Mouse (Mus musculus) 3134 (cell line): ENCODE data around the gene Gm9903.
A peak's percentile ranks its signal among the peaks of the same experiment; 100 is the strongest.

Experiments used
- DNase-seq: peaks from one replicate; pipeline ENCODE4 v3.0.0-alpha.2; 2011; ENCODE audit warnings: low spot score; ENCODE audit not compliant: insufficient read length; ENCODE audit errors: extremely low read depth

Gm9903 gene

DNA sequence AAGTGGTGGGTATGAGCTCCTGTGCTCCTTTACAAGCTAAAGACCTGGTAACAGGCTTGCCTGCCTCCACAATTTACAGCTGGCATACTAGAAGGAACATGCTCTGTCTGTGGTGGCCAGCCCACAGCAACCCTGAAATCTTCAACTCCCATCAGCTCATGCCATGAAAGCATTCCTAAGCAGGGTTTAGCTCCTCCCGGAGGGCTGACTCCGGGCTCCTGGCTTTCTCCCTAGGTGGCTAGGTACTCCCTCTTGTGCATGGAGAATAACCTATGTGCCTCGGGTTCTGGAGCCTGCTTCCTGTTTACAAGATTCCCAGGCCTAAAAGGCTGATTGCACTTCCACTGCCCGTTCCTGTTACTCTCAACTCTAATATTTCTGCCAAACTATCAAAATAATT, 9.1 kb downstream of the Gm9903 start:
- no peak for DNase-seq

DNA sequence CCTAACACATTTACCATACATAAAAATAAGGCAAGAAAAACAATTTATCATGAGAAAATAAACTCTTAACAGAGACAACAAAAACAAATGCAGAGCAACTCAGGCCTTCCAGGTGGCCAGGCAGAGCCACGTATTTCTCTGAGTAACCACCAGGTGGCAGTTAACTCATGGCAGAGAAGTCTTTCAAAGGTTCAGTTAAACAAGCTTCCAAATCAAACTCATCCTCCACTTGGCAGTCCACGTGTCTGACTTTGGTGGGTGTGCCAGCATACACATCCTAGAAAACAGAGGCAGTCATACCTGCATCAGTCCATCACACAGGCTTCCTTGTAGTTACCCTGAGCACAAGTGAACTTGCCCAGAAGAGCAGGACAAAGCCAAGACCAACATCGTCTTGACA, 10.9 kb downstream of the Gm9903 start:
- no peak for DNase-seq

DNA sequence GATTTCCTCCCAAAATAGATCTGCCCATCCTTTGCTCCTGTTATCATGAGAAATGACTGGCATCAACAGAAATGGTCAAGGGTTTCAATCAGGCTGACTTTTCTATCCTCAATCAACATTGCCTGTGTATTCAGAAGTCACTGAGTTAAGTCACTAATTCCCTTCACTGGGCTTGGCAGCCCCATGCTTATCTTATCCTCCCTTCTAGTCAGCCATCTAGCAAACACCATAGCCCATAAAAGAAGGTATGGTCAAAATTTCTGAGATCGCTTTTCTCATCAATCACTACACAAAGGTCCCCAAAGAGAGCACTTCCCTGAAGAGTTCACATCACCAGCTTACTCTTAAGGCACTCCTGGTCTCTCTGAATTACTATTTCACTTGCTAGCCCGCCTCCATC, 21.3 kb downstream of the Gm9903 start:
- DNase-seq = no peak

DNA sequence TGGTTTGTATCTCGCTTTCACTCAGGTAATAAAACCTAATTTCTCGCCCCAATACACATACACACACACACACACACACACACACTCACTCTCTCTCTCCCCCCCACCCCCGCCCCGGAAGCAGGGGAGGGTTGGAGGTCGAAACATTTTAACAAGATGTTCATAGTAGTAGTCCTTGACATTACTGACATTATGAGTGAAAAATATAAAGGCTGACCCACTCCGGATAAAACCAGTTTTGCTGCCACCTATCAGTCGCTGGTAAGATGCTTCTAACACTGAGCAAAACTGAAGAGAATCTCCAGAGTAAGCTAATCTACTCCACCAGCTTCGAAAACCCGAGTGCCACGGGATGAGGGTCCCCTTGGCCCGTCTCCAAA, 21.8 kb downstream of the Gm9903 start:
- no peak for DNase-seq

DNA sequence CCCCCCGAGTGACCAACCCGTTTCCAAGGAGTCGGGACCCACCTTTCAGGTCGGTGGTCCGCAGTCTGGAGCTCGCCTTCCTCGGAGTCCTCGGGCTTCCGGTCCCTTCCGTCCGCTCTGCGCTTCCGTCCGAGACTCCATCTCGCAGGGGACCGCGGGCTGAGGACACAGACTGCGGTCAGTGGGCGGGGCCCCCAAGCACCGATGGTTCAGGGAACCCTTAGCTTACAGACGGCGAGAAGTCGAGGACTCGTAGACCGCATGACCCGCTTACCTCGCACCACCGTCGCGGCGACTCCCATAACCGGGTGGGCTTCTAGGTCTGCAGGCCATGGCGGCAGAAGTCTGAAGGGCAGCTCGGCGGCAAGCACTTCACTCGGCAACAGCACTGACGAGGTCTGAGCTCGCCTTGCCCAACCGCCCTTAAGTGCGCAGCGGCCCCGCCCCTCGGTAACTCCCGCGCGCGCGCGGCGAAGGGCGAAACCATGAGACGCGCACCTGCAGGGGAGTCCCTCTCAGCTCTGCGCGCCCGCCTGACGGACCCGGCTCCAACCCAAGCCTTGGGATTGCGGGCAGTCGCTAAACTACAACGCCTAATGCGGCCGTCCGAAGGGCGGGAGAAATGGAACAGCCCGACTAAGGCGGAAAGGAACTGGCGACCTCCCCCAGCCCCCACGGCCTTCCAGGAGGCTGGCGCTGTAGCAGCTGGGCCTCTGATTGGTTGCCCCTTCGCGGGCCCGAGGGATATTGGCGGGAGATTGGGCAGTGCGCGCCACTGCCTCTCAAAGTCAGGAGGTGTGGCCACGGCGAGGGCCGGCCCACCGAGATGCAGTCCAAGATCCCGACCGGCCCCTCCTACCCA, 22.4 kb downstream of the Gm9903 start, which contains the start of gene Slbp:
TSS of gene Slbp (minus strand) at position 654 of the 862 bp plus-strand sequence.
- peak; percentile 98 for DNase-seq

DNA sequence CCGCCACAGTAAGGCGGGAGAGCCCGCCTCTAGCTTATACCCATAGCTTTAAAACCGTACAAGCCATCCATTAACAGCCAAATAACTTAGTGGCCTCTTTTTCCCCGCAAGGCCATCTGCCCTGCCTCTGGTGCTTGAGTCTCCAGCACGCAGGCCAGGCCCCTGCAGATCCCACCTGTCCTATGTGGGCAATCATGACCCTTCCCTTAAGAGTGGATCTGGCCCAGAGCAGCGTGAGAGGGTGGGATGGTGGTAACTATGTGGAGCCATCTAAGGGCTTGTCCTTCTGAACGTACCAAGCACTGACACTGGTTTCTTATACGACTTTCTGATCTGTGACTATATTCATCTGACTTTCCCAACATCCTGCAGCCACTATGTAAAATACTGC, 23.1 kb downstream of the Gm9903 start:
- DNase-seq = no peak

DNA sequence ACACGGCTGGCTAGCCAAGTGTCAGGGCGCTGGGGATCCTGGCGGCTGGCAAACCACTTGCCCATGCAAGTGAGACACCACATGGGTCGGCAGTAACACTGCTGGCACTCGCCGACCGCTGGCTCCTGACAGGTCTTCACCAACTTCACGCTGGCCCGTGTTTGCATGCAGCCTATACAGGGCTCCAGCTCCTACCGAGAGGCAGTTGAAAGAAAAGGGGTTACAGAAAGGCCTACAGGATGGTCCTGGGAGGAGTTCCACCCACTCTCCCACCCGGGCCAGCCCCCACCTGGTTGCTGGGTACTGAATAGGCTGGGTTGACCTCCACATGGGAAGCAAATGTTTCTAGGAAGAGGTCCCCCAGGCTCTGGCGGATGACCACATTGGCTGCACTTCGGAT, 24.7 kb downstream of the Gm9903 start:
- no peak for DNase-seq

DNA sequence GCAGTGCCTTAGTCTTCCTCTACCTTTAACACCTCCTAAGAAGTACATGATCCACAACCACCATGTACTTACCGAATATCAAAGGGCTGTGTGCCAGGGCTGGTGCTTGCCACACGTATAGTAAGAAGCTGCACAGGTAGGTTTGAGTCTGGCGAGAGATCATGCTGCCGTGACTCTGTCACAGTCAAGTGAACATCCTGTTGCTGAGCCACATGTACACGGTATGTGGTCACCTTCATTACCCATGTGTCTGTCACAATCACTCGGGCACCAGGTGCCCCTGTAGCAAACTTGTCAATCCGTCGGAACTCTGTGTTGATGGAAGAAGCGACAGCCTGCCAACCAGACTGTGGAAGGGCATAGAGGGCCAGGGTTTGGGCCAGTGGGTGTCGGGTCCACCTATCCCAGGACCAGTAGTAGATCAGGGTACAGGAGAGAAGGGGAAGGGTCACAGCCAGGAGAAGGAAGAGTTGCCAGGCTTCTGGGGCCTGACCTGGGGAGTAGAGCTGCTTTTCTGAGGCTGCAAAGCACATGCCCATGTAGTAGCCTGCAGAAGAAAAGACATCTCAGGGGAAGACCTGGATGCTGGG, 25.6 kb downstream of the Gm9903 start:
- DNase-seq = no peak

DNA sequence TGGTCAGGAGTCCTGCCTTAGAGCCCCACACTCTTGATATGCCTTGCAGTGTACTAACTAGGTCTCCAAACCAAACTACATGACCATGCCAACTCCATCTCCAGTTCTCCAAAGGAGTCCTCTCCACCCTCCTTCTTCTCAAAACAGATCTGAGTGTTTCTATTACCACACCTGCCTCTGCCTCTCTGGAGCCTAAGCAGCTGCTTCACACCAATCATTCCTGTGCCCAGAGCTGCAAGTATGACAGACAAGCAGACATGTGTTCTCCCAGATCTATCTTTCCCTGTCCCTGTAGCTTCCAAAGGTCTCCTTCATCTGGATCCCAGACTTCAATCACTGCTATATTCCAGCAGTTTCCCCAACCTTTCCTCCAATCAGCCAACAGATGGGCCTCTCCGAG, 27.0 kb downstream of the Gm9903 start:
- no peak for DNase-seq

DNA sequence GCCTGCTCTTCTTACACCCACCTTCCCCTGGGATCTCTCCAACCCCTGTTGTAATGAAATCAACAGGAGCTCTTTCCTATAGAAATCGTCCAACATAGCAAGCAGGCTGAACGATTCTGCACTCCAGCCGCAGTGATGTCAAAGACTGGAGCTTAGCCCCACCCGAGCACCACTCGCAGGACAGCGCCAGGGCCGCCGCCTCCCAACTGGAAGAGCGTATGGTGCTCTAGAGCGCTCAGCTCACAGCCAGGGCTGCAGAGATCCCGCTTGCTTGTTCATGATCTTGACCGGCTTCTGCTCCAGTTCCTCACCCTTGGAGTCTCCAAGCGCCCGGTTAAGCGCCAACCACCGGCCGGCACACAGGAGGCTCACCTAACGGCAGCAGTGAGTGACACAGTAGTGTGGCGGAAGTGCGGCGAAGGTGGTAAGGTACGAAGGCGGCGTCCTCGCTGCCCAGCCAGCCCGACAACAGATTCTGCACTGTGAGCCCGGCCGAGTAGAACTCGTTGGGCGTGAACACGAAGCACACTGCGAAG, 27.6 kb downstream of the Gm9903 start:
- DNase-seq = no peak

DNA sequence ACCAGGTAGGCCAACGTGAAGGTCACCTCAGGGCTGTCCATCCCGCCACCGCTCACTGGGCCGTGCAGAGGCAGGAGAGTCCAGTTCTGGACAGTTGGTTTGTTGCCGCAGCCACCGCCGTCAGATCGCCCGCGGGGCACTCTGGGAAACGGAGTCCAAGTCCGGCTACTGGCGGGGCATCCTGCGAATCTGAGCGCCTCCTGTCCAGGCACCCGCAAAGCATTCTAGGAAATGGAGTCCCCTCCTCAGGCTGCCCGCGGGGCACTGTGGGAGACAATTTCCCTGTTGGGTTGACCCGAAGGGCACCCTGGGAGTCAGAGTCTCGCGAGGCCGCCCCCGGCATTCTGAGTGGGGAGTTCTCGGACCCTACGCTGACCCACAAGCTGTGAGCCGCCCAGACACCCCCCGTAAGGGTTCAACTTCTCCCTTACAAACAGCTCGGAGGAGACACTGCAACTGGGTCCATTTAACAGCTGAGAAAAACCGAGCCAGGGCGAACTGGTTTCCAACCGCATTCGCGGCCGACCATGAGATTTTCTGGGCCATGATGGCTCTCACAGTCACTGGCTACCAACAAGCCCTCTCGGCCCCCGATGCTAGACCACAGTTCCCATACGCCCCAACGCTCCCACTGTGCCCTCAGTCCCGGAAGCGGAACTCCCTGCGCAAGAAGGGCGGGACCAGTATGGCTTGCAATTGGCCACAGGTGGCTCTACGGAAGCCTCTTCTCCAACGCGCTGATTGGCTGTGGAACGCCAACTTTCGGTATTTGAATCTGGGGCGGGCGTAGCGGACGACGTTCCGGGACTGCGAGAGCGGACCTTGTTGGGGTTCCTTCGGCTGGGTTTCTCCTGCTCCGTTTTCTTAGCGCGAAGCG, 28.3 kb downstream of the Gm9903 start, which contains the start of the genes Tacc3 and Tmem129:
TSS of gene Tacc3 (plus strand) at position 342 of the 877 bp plus-strand sequence.
TSS of gene Tmem129 (minus strand) at position 630 of the 877 bp plus-strand sequence.
- DNase-seq = peak; percentile 94

DNA sequence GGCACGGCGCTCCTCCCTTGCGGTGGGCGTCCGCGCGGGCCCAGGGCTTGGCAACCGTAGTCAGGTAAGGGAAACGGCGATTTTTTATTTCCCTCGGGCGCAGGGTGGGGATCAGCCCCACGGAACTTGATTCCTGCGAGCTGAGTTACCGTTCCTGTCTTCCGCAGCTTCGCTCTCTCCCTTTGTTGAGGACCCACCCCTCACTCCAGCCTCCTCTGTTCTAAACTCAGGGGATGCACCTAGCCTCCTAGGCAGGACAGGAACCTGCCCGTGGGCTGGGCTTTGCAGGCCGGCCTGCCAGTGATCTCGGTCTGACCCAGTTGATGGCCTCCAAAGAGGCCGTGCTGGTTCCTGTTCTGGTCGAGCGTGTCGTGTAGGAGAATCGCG, 28.9 kb downstream of the Gm9903 start:
- no peak for DNase-seq

DNA sequence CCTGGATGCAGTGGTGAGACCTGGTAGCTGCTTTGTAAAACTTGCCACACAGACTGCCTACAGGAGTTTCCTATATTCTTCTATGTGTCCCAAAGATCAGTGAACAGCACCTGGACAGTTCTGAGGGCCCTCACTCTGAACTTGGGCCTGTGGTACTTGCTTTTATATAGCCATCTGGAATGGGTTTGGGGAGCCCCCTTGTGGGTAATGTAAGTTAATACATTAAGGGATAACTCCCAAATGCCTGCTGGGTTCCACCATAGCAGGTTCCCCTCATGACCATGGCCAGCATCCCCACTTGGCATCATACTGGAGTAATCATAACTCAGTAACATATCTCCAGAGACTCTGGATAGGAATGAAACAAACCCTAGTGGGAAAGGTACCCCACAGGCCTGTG, 38.5 kb downstream of the Gm9903 start:
- DNase-seq = no peak

DNA sequence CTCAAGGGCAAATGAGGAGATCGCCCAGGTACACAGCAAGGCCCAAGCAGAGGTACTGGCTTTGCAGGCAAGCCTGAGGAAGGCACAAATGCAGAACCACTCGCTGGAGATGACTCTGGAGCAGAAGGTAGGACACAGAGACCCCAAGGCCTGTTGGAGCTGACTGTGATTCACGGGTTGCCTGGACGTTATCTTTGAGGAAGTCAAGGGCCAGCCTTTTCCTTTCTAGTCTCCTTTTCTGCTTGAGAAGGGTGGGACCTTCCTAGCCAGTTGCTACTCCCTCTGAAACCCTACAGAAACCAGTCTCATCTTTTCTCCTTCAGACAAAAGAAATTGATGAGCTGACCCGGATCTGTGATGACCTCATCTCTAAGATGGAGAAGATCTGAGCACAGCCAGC, 41.9 kb downstream of the Gm9903 start:
- no peak for DNase-seq

DNA sequence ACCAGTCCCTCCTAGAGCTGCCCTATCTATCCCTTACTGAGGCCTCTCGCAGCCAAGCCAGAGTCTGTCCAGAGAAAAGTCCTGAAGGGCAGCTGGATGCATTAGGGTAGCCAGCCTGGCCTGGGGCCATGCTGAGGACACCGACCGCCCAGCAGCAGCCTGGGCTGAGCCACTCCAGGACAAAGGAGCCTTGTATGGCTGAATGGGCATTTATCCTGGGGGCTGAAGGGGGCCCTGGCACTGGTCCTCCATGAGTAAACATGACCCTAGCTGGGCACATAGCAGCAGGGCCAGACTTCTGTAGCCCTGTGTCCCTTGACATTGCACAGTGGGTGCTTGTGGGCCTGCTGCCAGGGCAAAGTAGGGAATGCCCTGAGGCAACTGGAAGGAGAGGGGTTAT, 44.7 kb downstream of the Gm9903 start:
- DNase-seq = peak; percentile 20

DNA sequence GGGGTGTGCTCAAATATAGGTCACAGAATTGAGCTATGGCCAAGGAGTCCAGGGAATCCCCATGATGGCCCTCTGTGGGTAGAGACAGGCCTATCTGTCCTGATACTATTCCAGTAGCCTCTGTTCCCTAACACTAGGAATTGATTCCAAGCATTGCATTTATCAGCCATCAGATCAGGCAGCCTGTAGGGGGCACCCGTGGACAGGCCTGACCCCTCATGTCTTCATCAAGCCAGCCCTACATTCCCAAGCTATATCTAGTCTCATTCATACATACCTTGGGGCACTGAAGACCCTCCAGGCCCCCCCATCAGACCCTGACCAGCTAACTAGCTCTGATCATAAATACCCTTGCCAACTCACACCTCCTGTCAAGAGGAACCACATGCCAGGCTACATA, 46.2 kb downstream of the Gm9903 start:
- no peak for DNase-seq

DNA sequence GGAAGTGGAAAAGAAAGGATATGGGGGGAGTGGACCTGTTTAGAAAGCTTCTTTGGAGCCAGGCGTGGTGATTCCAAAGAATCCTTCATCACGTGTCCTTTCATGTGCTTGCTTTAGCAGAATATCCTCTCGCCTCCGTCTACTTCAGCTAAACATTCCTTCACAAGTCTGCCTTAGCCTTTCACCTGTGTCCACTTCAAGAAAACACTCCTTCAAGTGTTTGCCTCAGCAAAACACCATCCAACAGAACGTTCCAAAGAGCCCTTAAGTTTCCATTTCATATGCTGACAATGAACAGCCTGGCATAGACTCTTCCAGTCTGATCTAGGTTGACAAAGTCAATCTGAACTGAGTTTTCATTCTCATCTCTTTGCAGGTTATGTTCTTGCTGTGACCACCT, 48.5 kb downstream of the Gm9903 start:
- DNase-seq = no peak

DNA sequence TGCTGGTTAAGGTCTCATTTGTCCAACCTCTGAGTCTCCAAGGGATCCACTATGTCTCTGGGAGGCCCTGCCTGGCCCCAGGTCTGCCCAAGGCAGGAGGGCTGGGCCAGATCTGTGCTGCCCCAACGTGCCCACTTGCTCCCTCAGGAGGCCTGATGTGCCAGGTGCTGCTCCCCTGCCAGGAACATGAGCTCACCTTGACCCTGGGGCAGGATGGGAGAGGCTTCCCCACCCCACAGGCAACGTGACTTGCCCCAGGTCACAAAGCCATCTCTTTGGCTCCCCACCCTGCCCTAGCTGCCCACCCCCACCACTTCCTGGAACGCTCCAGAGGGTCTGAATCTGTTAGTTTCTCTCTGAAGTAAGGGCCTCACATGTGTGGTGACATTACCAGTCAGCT, 51.3 kb downstream of the Gm9903 start:
- no peak for DNase-seq
